Mouse (Mus musculus): ENCODE data around the gene BC025920. TPM values are rescaled to one million over a fixed set of nuclear protein-coding genes. Genes with fewer than 3 reads are reported as not detected.
A peak's percentile ranks its signal among the peaks of the same experiment; 100 is the strongest.

Gene BC025920
- total and polyA plus RNA-seq, 2 experiments from 2014 or later, result 0.44 to 1.7 TPM

GRCm38 (mm10) chr10:81560719-81561459 is 45.2 kb upstream of the BC025920 start:
- Histone ChIP-seq H3K27ac (ENCODE audit: low read depth) (peak overlapping the region; percentile 95), H3K27me3 (ENCODE audit: control insufficient read depth, insufficient read depth, low read length) (no peaks in the 10 kb centered on the region), H3K36me3 (replicated peaks; ENCODE audit: control insufficient read depth, insufficient read depth, low read length) (peaks cover 26% of the 10 kb centered on the region), H3K9me3 (replicated peaks; ENCODE audit: control insufficient read depth, low read length) (no peaks in the 10 kb centered on the region), H3K4me1 (ENCODE audit: control insufficient read depth, insufficient read depth) (peaks cover 23% of the 10 kb centered on the region), H3K4me2 (ENCODE audit: low read depth, low read length) (peak overlapping the region; percentile 93), H3K9ac (replicated peaks; ENCODE audit: low read depth, low read length) (peak overlapping the region; percentile 95), H3K4me3 (ENCODE audit: low read depth, low read length) (peak overlapping the region; percentile 97)
- TF ChIP-seq EP300 (IDR thresholded peaks at IDR 0.05; ENCODE audit: low read depth) (no peak), CTCF (IDR thresholded peaks at IDR 0.05; ENCODE audit: low read depth) (no peak)
- DNase-seq (ENCODE audit: low spot score), result peak; percentile 56
- 11% methylated on average over 16 of the region's 16 CpGs for WGBS
- no peak for ATAC-seq (ENCODE audit: insufficient read depth, low read depth)

- no peak overlapping the region for H3K27ac ChIP-seq (ENCODE audit: low read depth)
- no peak overlapping the region for H3K4me2 ChIP-seq (ENCODE audit: low read depth, low read length)
- H3K4me3 ChIP-seq (ENCODE audit: low read depth, low read length), result no peak overlapping the region
- DNase-seq (ENCODE audit: low spot score) (no peak), ATAC-seq (ENCODE audit: insufficient read depth, low read depth) (no peak)
- H3K9ac ChIP-seq (replicated peaks; ENCODE audit: low read depth, low read length), result peak overlapping the region; percentile 16; the same call in 1 of the 2 replicates
- WGBS, result 78% methylated on average over 6 of the region's 6 CpGs
- peaks cover 39% of the 10 kb centered on the region for H3K36me3 ChIP-seq (replicated peaks; ENCODE audit: control insufficient read depth, insufficient read depth, low read length)
- no peaks in the 10 kb centered on the region for H3K9me3 ChIP-seq (replicated peaks; ENCODE audit: control insufficient read depth, low read length)
- peaks cover 23% of the 10 kb centered on the region for H3K4me1 ChIP-seq (ENCODE audit: control insufficient read depth, insufficient read depth)
- TF ChIP-seq EP300 (IDR thresholded peaks at IDR 0.05; ENCODE audit: low read depth), result no peak
- no peaks in the 10 kb centered on the region for H3K27me3 ChIP-seq (ENCODE audit: control insufficient read depth, insufficient read depth, low read length)
Observed at GRCm38 (mm10) chr10:81562411-81562810, 43.7 kb upstream of the BC025920 start.

- peak overlapping the region; percentile 47; the same call in 1 of the 2 replicates for H3K27ac ChIP-seq (ENCODE audit: low read depth)
- ATAC-seq (ENCODE audit: insufficient read depth, low read depth) (no peak), DNase-seq (ENCODE audit: low spot score) (no peak)
- H3K4me2 ChIP-seq (ENCODE audit: low read depth, low read length), result peak overlapping the region; percentile 35; the same call in 1 of the 2 replicates
- H3K9me3 ChIP-seq (replicated peaks; ENCODE audit: control insufficient read depth, low read length), result no peaks in the 10 kb centered on the region
- peaks cover 26% of the 10 kb centered on the region for H3K4me1 ChIP-seq (ENCODE audit: control insufficient read depth, insufficient read depth)
- H3K4me3 ChIP-seq (ENCODE audit: low read depth, low read length), result no peak overlapping the region
- TF ChIP-seq CTCF (IDR thresholded peaks at IDR 0.05; ENCODE audit: low read depth) (no peak), EP300 (IDR thresholded peaks at IDR 0.05; ENCODE audit: low read depth) (no peak)
- 33% methylated on average over 6 of the region's 6 CpGs for WGBS
- peaks cover 39% of the 10 kb centered on the region for H3K36me3 ChIP-seq (replicated peaks; ENCODE audit: control insufficient read depth, insufficient read depth, low read length)
- H3K27me3 ChIP-seq (ENCODE audit: control insufficient read depth, insufficient read depth, low read length), result no peaks in the 10 kb centered on the region
- no peak overlapping the region for H3K9ac ChIP-seq (replicated peaks; ENCODE audit: low read depth, low read length)
Observed at GRCm38 (mm10) chr10:81563481-81563880, 42.6 kb upstream of the BC025920 start.

GRCm38 (mm10) chr10:81564216-81564615 is 41.9 kb upstream of the BC025920 start:
- ATAC-seq (ENCODE audit: insufficient read depth, low read depth), result peak; percentile 25
- H3K9ac ChIP-seq (replicated peaks; ENCODE audit: low read depth, low read length), result no peak overlapping the region
- H3K4me3 ChIP-seq (ENCODE audit: low read depth, low read length), result 0 out of 2 replicates have a peak overlapping the region, but pooled peaks have one; percentile 2
- no peaks in the 10 kb centered on the region for H3K9me3 ChIP-seq (replicated peaks; ENCODE audit: control insufficient read depth, low read length)
- DNase-seq (ENCODE audit: low spot score), result peak; percentile 53
- 2% methylated on average over 10 of the region's 10 CpGs for WGBS
- H3K27me3 ChIP-seq (ENCODE audit: control insufficient read depth, insufficient read depth, low read length), result no peaks in the 10 kb centered on the region
- H3K4me1 ChIP-seq (ENCODE audit: control insufficient read depth, insufficient read depth), result peaks cover 33% of the 10 kb centered on the region
- peak overlapping the region; percentile 47 for H3K27ac ChIP-seq (ENCODE audit: low read depth)
- peak overlapping the region; percentile 35 for H3K4me2 ChIP-seq (ENCODE audit: low read depth, low read length)
- H3K36me3 ChIP-seq (replicated peaks; ENCODE audit: control insufficient read depth, insufficient read depth, low read length), result peaks cover 39% of the 10 kb centered on the region
- TF ChIP-seq CTCF (IDR thresholded peaks at IDR 0.05; ENCODE audit: low read depth), result no peak
- TF ChIP-seq EP300 (IDR thresholded peaks at IDR 0.05; ENCODE audit: low read depth), result no peak

GRCm38 (mm10) chr10:81564734-81565133 is 41.3 kb upstream of the BC025920 start:
- Histone ChIP-seq H3K36me3 (replicated peaks; ENCODE audit: control insufficient read depth, insufficient read depth, low read length) (peaks cover 39% of the 10 kb centered on the region), H3K9ac (replicated peaks; ENCODE audit: low read depth, low read length) (no peak overlapping the region), H3K27me3 (ENCODE audit: control insufficient read depth, insufficient read depth, low read length) (no peaks in the 10 kb centered on the region), H3K27ac (ENCODE audit: low read depth) (0 out of 2 replicates have a peak overlapping the region, but pooled peaks have one; percentile 47), H3K4me1 (ENCODE audit: control insufficient read depth, insufficient read depth) (peaks cover 37% of the 10 kb centered on the region), H3K4me3 (ENCODE audit: low read depth, low read length) (no peak overlapping the region), H3K4me2 (ENCODE audit: low read depth, low read length) (0 out of 2 replicates have a peak overlapping the region, but pooled peaks have one; percentile 35), H3K9me3 (replicated peaks; ENCODE audit: control insufficient read depth, low read length) (no peaks in the 10 kb centered on the region)
- 41% methylated on average over 10 of the region's 10 CpGs for WGBS
- DNase-seq (ENCODE audit: low spot score), result peak; percentile 33
- TF ChIP-seq EP300 (IDR thresholded peaks at IDR 0.05; ENCODE audit: low read depth), result no peak
- TF ChIP-seq CTCF (IDR thresholded peaks at IDR 0.05; ENCODE audit: low read depth), result peak; percentile 54
- ATAC-seq (ENCODE audit: insufficient read depth, low read depth), result no peak

Measured in heart, postnatal 0 days (tissue).